Mouse (Mus musculus): Measurements from ENCODE around the gene Med22.
"Not testable (repeated sequence)": the region's sequence is repeated elsewhere in the genome, so short reads cannot be mapped to it uniquely, and the experiment has no call there.

Gene Med22

GRCm38 (mm10) chr2:26915927-26916728 is 5.7 kb upstream of the Med22 start, which contains the start of the genes Surf2 and Surf1:
Gene Surf2, plus strand, starts transcription at chr2:26916367.
Gene Surf1, minus strand, starts transcription at chr2:26916530.
- peak; percentile 87 for DNase-seq

- DNase-seq: no peak
These were observed 3.9 kb upstream of the Med22 start for GRCm38 (mm10) chr2:26914148-26914941.

- no peak for DNase-seq
These were observed 3.1 kb upstream of the Med22 start for GRCm38 (mm10) chr2:26913416-26914147.

- no peak for DNase-seq
These were observed 1.8 kb upstream of the Med22 start for GRCm38 (mm10) chr2:26912253-26912770.

- peak; percentile 53 for DNase-seq
These were observed 703 bp upstream of the Med22 start for GRCm38 (mm10) chr2:26910994-26911765.

- DNase-seq: no peak
These were observed 1.1 kb downstream of the Med22 start for GRCm38 (mm10) chr2:26909387-26909784.

- DNase-seq: no peak
These were observed 1.6 kb downstream of the Med22 start for GRCm38 (mm10) chr2:26908710-26909386.

- DNase-seq: peak; percentile 63
These were observed 3.4 kb downstream of the Med22 start for GRCm38 (mm10) chr2:26907109-26907508.

- DNase-seq: no peak
These were observed 4.0 kb downstream of the Med22 start for GRCm38 (mm10) chr2:26906431-26906830.

GRCm38 (mm10) chr2:26905936-26906335 is 4.5 kb downstream of the Med22 start:
- DNase-seq: no peak

- no peak for DNase-seq
These were observed 7.2 kb downstream of the Med22 start for GRCm38 (mm10) chr2:26903311-26903710.

GRCm38 (mm10) chr2:26902467-26903220 is 7.8 kb downstream of the Med22 start, which contains the start of gene Surf6:
Gene Surf6, minus strand, starts transcription at chr2:26902879.
- DNase-seq: peak; percentile 98

- no peak for DNase-seq
These were observed 8.6 kb downstream of the Med22 start for GRCm38 (mm10) chr2:26901834-26902400.

- DNase-seq: no peak
These were observed 9.7 kb downstream of the Med22 start for GRCm38 (mm10) chr2:26900731-26901130.

- no peak for DNase-seq
These were observed 14.6 kb downstream of the Med22 start for GRCm38 (mm10) chr2:26895898-26896297.

GRCm38 (mm10) chr2:26886170-26886569 is 24.3 kb downstream of the Med22 start:
- DNase-seq: not testable (repeated sequence)

- not testable (repeated sequence) for DNase-seq
These were observed 24.9 kb downstream of the Med22 start for GRCm38 (mm10) chr2:26885541-26885940.

- DNase-seq: no peak
These were observed 31.9 kb downstream of the Med22 start for GRCm38 (mm10) chr2:26878571-26878970.

- no peak for DNase-seq
These were observed 39.8 kb downstream of the Med22 start for GRCm38 (mm10) chr2:26870666-26871065.

GRCm38 (mm10) chr2:26864879-26865278 is 45.6 kb downstream of the Med22 start, which contains the start of gene Abo:
Gene Abo, minus strand, starts transcription at chr2:26864979.
- DNase-seq: no peak

Data from lung, postnatal 36 days (tissue).